Mouse (Mus musculus): ENCODE data around the gene Abcc2.

Gene Abcc2

GRCm38 (mm10) chr19:43781980-43782379 is at the start of gene Abcc2:
Gene Abcc2, plus strand, starts transcription at chr19:43782192.
- DNase-seq: no peak

GRCm38 (mm10) chr19:43738409-43738808 is 43.6 kb upstream of the Abcc2 start:
- no peak for DNase-seq

- DNase-seq: no peak
These were observed 38.6 kb upstream of the Abcc2 start for GRCm38 (mm10) chr19:43743401-43743800.

- DNase-seq: no peak
These were observed 36.3 kb upstream of the Abcc2 start for GRCm38 (mm10) chr19:43745740-43746139.

- no peak for DNase-seq
These were observed 34.1 kb upstream of the Abcc2 start for GRCm38 (mm10) chr19:43747877-43748276.

GRCm38 (mm10) chr19:43750008-43750407 is 32.0 kb upstream of the Abcc2 start:
- DNase-seq: no peak

- DNase-seq: peak; percentile 97
These were observed 29.3 kb upstream of the Abcc2 start, which contains the start of the genes Cutc and Cox15 for GRCm38 (mm10) chr19:43752489-43753225. Gene Cutc, plus strand, starts transcription at chr19:43752996. Gene Cox15, minus strand, starts transcription at chr19:43753000.

- DNase-seq: peak; percentile 80 to 87
These were observed 28.7 kb upstream of the Abcc2 start for GRCm38 (mm10) chr19:43753226-43753835.

- DNase-seq: no peak
These were observed 27.8 kb upstream of the Abcc2 start for GRCm38 (mm10) chr19:43754237-43754636.

GRCm38 (mm10) chr19:43754872-43755271 is 27.1 kb upstream of the Abcc2 start:
- DNase-seq: no peak

- peak; percentile 36 to 37 for DNase-seq
These were observed 21.5 kb upstream of the Abcc2 start for GRCm38 (mm10) chr19:43760504-43760903.

GRCm38 (mm10) chr19:43761543-43762256 is 20.3 kb upstream of the Abcc2 start:
- DNase-seq: no peak

GRCm38 (mm10) chr19:43762410-43762809 is 19.6 kb upstream of the Abcc2 start:
- no peak for DNase-seq

- DNase-seq: no peak
These were observed 15.5 kb upstream of the Abcc2 start for GRCm38 (mm10) chr19:43766451-43766850.

- no peak for DNase-seq
These were observed 14.3 kb upstream of the Abcc2 start for GRCm38 (mm10) chr19:43767549-43768322.

GRCm38 (mm10) chr19:43769366-43769960 is 12.5 kb upstream of the Abcc2 start:
- no peak for DNase-seq

GRCm38 (mm10) chr19:43770584-43770983 is 11.4 kb upstream of the Abcc2 start:
- DNase-seq: no peak

GRCm38 (mm10) chr19:43771499-43771969 is 10.5 kb upstream of the Abcc2 start:
- DNase-seq: no peak

GRCm38 (mm10) chr19:43772311-43772710 is 9.7 kb upstream of the Abcc2 start:
- DNase-seq: no peak

- no peak for DNase-seq
These were observed 6.6 kb upstream of the Abcc2 start for GRCm38 (mm10) chr19:43775433-43775832.

- DNase-seq: no peak
These were observed 5.4 kb upstream of the Abcc2 start for GRCm38 (mm10) chr19:43776561-43776960.

GRCm38 (mm10) chr19:43777308-43777707 is 4.7 kb upstream of the Abcc2 start:
- DNase-seq: no peak
